Mouse (Mus musculus): ENCODE measurements at regions not wholly inside any gene's neighbourhood (a gene's known extent, or its start where the extent isn't known, plus 50 kb on each side); places are given as distances from the start of the nearest gene placed in this dataset.
A peak's percentile ranks its signal among the peaks of the same experiment; 100 is the strongest.
"Not testable (repeated sequence)": the region's sequence is repeated elsewhere in the genome, so short reads cannot be mapped to it uniquely, and the experiment has no call there.

DNA sequence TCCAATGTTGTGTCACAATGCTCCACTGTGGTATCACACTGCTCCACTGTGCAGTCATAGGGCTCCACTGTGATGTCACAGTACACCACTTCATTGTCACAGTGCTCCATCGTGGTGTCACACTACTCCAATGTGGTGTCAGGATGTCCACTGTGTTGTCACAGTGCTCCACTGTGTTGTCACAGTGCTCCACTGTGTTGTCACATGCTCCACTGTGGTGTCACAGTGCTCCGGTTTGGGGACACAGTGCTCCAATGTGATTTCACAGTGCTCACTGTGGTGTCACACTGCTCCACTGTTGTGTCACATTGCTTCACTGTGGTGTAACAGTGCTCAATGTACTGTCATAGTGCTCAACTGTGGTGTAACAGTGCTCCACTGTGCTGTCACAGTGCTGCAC, 108.1 kb upstream of the Scaf8 start:
- DNase-seq (ENCODE audit: low spot score): peak; percentile 8

DNA sequence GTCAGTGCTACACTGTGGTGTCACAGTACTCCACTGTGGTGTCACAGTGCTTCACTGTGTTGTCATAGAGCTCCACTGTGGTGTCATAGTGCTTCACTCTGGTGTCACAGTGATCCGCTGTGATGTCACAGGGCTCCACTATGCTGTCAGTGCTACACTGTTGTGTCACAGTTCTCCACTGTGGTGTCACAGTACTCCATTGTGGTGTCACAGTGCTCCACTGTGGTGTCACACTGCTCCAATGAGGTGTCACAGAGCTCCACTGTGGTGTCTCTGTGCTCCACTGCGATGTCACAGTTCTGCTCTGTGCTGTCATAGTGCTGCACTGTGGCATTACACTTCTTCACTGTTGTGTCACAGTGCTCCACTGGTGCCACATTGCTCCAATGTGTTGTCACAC, 107.5 kb upstream of the Scaf8 start:
- peak; percentile 5 for DNase-seq (ENCODE audit: low spot score)

DNA sequence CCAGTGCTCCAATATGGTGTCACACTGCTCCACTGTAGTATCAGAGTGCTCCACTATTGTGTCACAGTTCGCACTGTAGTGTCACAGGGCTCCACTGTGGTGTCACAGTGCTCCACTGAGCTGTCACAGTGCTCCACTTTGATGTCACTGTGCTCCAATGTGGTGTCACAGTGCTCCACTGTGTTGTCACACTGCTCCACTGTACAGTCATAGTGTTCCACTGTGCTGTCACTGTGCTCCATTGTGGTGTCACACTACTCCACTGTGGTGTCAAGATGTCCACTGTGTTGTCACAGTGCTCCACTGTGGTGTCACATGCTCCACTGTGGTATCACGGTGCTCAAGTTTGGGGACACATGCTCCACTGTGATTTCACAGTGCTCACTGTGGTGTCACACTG, 104.8 kb upstream of the Scaf8 start:
- DNase-seq (ENCODE audit: low spot score): peak; percentile 2

DNA sequence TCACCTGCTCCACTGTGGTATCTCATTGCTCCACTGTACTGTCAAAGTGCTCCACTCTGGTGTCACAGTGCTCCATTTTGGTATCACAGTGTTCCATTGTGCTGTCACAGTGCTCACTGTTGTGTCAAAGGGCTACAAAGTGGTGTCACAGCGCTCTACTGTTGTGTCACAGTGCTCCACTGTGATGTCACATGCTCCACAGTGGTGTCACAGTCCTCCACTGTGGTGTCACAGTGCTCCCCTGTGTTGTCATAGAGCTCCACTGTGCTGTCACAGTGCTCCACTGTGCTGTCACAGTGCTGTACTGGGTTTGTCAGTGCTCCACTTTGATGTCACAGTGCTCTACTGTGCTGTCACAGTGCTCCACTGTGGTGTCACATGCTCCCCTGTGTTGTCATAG, 102.7 kb upstream of the Scaf8 start:
- DNase-seq (ENCODE audit: low spot score): no peak

DNA sequence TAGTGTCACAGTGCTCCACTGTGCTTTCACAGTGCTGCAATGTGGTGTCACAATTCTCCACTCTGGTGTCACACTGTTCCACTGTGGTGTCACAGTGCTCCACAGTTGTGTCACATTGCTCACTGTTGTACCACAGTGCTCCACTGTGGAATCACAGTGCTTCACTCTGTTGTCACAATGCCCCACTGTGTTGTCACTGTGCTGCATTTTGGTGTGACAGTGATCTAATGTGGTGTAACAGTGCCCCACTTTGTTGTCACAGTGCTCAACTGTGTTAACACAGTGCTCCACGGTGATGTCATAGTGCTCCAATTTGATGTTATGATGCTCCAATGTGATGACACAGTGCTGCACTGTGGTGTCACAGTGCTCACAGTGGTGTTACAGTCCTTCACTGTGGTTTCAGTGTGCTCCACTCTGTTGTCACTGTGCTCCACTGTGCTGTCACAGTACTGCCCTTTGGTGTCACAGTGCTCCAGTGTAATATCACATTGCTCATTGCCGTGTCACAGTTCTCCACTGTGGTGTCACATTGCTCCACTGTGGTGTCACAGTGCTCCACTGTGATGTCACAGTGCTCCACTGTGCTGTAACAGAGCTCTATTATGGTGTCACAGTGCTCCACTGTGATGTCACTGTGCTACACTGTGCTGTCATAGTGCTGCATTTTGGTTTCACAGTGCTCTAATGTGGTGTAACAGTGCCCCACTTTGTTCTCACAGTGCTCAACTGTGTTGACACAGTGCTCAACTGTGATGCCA, 95.0 kb upstream of the Scaf8 start:
- peak; percentile 4 for DNase-seq (ENCODE audit: low spot score)

DNA sequence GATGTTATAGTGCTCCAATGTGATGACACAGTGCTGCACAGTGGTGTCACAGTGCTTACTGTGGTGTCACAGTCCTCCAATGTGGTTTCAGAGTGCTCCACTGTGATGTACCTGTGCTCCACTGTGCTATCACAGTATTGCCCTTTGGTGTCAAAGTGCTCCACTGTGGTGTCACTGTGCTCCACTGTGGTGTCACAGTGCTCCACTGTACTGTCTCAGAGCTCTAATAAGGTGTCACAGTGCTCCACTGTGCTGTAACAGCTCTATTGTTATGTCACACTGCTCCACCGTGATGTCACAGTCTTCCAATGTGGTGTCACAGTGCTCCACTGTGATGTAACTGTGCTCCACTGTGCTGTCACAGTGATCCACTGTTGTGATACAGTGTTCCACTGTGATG, 94.4 kb upstream of the Scaf8 start:
- DNase-seq (ENCODE audit: low spot score): peak; percentile 9

DNA sequence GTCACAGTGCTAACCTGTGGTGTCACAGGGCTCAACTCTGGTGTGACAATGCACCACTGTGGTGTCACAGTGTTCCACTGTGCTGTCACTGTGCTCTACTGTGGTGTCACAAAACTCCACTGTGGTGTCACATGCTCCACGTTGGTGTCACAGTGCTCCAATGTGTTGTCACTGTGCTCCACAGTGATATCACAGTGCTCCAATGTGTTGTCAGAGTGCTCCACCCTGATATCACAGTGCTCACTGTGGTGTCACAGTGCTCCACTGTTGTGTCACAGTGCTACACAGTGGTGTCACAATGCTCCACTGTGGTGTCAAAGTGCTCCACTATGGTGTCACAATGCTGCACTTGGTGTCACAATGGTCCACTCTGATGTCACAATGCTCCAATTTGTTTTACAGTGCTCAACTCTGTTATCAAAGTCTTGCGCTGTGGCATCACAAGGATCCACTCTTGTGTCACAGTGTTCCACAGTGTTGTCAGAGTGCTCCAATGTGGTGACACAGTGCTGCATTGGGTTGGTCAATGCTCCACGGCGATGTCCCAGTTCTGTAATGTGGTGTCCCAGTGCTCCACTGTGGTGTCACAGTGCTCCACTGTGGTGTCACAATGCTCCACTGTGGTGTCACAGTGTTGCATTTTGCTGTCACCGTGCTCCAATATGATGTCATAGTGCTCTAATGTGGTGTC, 92.4 kb upstream of the Scaf8 start:
- DNase-seq (ENCODE audit: low spot score): peak; percentile 7

DNA sequence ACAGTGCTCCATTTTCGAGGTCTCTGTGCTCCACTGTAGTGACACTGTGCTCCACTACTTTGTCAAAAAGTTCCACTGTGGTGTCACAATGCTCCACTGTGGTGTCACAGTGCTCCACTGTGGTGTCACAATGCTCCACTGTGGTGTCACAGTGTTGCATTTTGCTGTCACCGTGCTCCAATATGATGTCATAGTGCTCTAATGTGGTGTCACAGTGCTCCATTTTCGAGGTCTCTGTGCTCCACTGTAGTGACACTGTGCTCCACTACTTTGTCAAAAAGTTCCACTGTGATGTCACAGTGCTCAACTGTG, 91.9 kb upstream of the Scaf8 start:
- DNase-seq (ENCODE audit: low spot score): not testable (repeated sequence)

DNA sequence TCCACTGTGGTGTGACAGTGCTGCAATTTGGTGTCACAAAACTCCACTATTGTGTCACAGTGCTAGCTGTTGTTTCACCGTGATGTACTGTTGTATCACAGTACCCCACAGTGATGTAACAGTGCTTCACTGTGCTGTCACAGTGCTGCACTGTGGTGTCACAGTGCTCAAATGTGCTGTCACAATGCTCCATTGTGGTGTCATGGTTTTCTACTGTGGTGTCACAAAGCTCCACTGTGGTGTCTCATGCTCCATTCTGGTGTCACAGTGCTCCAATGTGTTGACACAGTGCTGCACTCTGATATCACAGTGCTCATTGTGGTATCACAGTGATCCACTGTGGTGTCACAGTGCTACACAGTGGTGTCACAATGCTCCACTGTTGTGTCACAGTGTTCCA, 91.3 kb upstream of the Scaf8 start:
- DNase-seq (ENCODE audit: low spot score): no peak

DNA sequence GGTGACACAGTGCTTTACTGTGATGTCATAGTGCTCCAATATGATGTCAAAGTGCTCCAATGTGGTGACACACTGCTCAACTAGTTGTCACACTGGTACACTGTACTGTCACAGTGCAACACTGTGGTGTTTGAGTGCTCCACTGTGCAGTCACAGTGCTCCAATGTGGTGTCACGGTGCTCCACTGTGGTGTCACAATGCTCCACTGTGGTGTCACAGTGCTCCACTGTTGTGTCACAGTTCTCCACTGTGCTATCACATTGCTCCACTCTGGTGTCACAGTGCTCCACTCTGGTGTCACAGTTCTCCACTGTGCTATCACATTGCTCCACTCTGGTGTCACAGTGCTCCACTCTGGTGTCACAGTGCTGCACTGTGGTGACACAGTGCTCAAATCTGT, 87.9 kb upstream of the Scaf8 start:
- DNase-seq (ENCODE audit: low spot score): peak; percentile 3

DNA sequence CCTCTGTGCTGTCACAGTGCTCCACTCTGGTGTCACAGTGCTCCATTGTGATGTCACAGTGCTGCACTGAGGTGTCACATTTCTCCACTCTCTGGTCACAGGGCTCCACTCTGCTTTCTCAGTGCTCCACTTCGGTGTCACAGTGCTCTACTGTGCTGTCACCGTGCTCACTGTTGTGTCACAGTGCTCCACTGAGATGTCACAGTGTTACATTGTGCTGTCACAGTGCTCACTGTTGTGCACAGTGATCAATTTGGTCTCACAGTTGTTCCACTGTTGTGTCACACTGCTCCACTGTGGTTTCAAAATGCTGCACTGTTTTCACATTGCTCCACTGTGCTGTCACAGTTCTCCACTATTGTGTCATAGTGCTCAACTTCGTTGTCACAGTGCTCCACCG, 87.4 kb upstream of the Scaf8 start:
- peak; percentile 6 for DNase-seq (ENCODE audit: low spot score)

DNA sequence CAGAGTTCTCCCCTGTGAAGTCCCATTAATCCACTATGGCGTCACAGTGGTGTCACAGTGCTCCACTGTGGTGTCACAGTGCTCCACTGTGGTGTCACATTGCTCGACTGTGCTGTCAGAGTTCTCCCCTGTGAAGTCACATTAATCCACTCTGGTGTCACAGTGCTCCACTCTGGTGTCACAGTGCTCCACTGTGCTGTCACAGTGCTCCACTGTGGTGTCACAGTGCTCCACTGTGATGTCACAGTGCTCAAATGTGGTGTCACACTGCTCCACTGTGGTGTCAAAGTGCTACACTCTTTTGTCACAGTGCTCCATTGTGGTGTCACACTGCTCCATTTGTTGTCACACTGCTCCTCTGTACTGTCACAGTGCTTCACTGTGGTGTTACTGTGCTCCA, 85.0 kb upstream of the Scaf8 start:
- DNase-seq (ENCODE audit: low spot score): not testable (repeated sequence)

DNA sequence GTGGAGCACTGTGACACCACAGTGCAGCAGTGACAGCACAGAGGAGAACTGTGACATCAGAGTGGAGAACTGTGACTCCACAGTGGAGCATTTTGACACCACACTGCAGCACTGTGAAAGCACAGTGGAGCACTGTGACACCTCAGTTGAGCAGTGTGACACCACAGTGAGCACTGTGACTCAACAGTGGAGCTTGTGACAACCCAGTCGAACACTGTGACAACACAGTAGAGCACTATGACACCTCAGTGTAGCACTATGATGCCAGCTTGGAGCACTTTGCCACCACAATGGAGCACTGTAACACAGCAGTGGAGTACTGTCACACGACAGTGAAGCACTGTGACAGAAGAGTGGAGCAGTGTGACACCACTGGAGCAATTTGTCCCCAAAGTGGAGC, 79.7 kb upstream of the Scaf8 start:
- peak; percentile 11 for DNase-seq (ENCODE audit: low spot score)

DNA sequence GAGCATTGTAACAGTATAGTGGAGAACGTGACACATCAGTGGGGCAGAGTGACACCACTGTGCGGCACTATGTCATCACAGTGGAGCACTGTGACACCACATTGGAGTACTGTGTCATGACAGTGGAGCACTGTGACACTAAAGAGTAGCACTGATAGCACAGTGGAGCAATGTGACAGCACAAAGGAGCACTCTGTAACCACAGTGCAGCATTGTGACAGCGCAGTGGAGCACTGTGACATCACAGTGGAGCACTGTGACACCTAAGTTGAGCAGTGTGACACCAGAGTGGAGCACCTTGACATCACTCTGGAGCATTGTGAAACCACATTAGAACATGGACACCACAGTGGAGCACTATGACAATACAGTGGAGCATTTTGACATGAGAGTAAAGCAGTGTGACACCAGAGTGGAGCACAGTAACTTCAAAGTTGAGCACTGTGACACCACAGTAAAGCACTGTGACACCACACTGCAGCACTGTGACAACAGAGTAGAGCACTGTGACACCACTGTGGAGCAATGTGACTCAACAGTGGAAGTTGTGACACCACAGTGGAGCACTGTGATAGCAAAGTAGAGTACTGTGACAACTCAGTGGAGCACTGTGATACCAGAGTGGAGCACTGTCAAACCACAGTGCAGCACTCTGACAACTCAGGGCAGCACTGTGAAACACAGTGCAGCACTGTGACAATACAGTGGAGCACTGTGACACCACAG, 77.5 kb upstream of the Scaf8 start:
- DNase-seq (ENCODE audit: low spot score): peak; percentile 11

DNA sequence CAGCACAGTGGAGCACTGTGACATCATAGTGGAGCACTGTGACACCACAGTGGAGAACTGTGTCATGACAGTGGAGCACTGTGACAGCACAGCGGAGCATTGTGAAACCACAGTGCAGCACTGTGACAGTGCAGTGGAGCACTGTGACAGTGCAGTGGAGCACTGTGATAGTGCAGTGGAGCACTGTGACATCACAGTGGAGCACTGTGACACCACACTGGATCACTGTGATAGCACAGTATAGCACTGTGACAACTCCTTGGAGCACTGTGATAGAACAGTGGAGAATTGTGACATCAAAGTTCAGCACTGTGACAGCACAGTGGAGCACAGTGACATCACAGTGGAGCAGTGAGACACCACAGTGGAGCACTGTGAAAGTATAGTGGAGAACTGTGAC, 76.7 kb upstream of the Scaf8 start:
- DNase-seq (ENCODE audit: low spot score): no peak

DNA sequence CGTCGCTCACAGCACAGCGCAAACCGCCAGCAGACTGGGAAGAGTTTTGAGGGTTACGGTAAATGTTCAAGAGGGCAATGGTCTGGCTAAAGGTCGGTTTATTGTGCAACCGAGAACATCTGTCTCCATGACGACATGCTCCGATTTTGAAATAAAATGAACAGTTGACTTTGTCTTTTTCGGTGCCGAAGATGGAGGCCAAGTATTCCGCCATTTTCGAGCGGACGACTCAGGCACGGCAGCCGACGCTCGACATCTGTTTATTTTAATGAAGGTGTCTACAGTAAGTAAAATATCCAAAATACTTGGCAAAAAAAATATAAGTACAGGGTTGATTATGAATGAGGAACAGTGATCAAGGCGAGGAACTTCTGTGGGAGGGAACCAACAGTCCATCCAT, 70.3 kb upstream of the Scaf8 start:
- DNase-seq (ENCODE audit: low spot score): not testable (repeated sequence)

DNA sequence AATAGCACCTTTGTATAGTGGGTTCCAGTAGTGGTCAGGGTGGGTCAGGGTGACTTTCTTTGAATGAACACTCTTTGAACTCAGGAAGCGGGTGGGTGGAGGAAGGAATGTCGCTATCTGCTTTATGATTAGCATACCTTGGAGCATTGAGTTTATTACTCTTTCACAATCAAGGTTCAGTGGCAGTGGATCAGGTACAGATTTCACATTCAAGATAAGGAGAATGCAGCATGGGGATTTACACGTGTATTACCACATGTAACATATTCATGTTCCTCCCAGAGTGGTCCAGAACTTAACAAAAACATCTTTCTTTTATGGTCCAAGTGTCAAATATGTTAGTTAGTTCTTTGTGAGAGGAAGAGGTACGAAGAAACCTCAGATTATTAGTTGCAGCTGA, 60.9 kb upstream of the Scaf8 start:
- not testable (repeated sequence) for DNase-seq (ENCODE audit: low spot score)

DNA sequence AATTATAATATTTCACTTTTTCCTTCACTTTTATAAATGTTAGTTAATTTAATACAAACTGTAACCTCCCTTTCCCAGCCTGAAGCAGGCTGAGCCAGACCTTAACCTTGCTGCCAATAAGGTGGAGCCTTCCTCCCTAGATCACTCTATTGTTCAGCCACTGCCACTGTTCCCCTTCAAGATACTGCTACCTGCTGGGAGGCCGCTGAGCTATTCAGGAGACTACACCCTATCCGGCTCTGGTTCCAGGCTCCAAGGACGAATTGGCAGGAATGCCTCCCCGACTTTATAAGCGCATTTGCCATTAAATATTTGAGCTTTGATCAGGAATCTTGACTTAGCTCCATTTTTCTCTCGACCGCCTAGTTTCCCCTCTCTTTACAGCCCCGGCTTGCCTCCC, 59.9 kb upstream of the Scaf8 start:
- DNase-seq (ENCODE audit: low spot score): not testable (repeated sequence)

DNA sequence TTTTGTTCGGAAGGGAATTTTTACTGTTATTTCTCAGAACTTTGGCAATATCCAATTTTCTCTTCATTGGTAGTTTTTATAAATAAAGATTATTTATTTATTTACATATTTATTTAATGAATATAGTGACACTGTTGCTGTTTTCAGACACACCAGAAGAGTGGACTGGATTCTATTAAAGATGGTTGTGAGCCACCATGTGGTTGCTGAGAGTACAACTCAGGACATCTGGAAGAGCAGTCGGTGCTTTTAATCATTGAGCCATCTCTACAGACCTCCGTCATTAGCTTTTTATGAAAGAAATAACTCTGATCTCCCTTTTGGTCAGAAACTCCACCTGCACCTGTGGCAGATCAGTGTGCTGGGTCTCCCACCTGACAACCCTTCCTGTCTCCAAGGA, 59.4 kb upstream of the Scaf8 start:
- DNase-seq (ENCODE audit: low spot score): not testable (repeated sequence)

DNA sequence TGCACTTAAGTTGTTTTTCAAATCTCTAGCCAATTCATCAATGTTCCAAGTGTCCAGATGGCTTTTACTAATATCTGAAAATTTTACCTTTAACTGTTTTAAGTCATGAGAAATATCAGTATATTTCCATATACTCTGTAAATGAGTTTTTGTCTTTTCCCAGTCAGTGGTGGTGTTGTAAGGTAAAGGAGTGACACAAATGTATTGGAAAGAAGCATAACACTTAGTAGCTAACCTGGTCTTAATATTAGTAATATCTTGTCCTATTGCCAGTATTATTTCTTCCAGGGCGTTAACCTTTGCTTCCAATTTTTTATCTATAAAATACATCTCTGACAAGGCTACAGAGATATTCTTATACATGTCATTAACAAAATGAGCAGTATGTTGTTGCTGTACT, 51.4 kb upstream of the Scaf8 start:
- DNase-seq (ENCODE audit: low spot score): not testable (repeated sequence)
